Mouse (Mus musculus): ENCODE measurements around the gene Arhgef2. TPM values are rescaled to one million over a fixed set of nuclear protein-coding genes. Genes with fewer than 3 reads are reported as not detected.

Arhgef2 gene
- total RNA-seq, 1 experiment from 2014 or later: 149 TPM

GRCm38 (mm10) chr3:88627535-88627934 is 21.8 kb downstream of the Arhgef2 start:
- no peak for ATAC-seq (replicated peaks in 1 of 2; ENCODE audit: insufficient read depth in 1 of 2, low FRiP score in 2 of 2, low TSS enrichment in 1 of 2, low read depth in 1 of 2, poor library complexity in 2 of 2, severe bottlenecking in 2 of 2)

GRCm38 (mm10) chr3:88628766-88629165 is 23.0 kb downstream of the Arhgef2 start:
- no peak for ATAC-seq (replicated peaks in 1 of 2; ENCODE audit: insufficient read depth in 1 of 2, low FRiP score in 2 of 2, low TSS enrichment in 1 of 2, low read depth in 1 of 2, poor library complexity in 2 of 2, severe bottlenecking in 2 of 2)

GRCm38 (mm10) chr3:88629244-88629643 is 23.5 kb downstream of the Arhgef2 start:
- no peak for ATAC-seq (replicated peaks in 1 of 2; ENCODE audit: insufficient read depth in 1 of 2, low FRiP score in 2 of 2, low TSS enrichment in 1 of 2, low read depth in 1 of 2, poor library complexity in 2 of 2, severe bottlenecking in 2 of 2)

GRCm38 (mm10) chr3:88630018-88630417 is 24.3 kb downstream of the Arhgef2 start:
- no peak for ATAC-seq (replicated peaks in 1 of 2; ENCODE audit: insufficient read depth in 1 of 2, low FRiP score in 2 of 2, low TSS enrichment in 1 of 2, low read depth in 1 of 2, poor library complexity in 2 of 2, severe bottlenecking in 2 of 2)

- peak; percentile 43 to 44 for ATAC-seq (replicated peaks in 1 of 2; ENCODE audit: insufficient read depth in 1 of 2, low FRiP score in 2 of 2, low TSS enrichment in 1 of 2, low read depth in 1 of 2, poor library complexity in 2 of 2, severe bottlenecking in 2 of 2)
Observed at GRCm38 (mm10) chr3:88630849-88631341, 25.1 kb downstream of the Arhgef2 start.

- peak in 1 of 2 experiments; percentile 49; a peak in 1 of 4 replicates for ATAC-seq (replicated peaks in 1 of 2; ENCODE audit: insufficient read depth in 1 of 2, low FRiP score in 2 of 2, low TSS enrichment in 1 of 2, low read depth in 1 of 2, poor library complexity in 2 of 2, severe bottlenecking in 2 of 2)
Observed at GRCm38 (mm10) chr3:88631921-88632587, 26.3 kb downstream of the Arhgef2 start.

- no peak for ATAC-seq (replicated peaks in 1 of 2; ENCODE audit: insufficient read depth in 1 of 2, low FRiP score in 2 of 2, low TSS enrichment in 1 of 2, low read depth in 1 of 2, poor library complexity in 2 of 2, severe bottlenecking in 2 of 2)
Observed at GRCm38 (mm10) chr3:88633056-88633455, 27.3 kb downstream of the Arhgef2 start.

GRCm38 (mm10) chr3:88635506-88636275 is 29.9 kb downstream of the Arhgef2 start:
- no peak for ATAC-seq (replicated peaks in 1 of 2; ENCODE audit: insufficient read depth in 1 of 2, low FRiP score in 2 of 2, low TSS enrichment in 1 of 2, low read depth in 1 of 2, poor library complexity in 2 of 2, severe bottlenecking in 2 of 2)

- ATAC-seq (replicated peaks in 1 of 2; ENCODE audit: insufficient read depth in 1 of 2, low FRiP score in 2 of 2, low TSS enrichment in 1 of 2, low read depth in 1 of 2, poor library complexity in 2 of 2, severe bottlenecking in 2 of 2): no peak
Observed at GRCm38 (mm10) chr3:88636555-88636986, 30.8 kb downstream of the Arhgef2 start.

- no peak for ATAC-seq (replicated peaks in 1 of 2; ENCODE audit: insufficient read depth in 1 of 2, low FRiP score in 2 of 2, low TSS enrichment in 1 of 2, low read depth in 1 of 2, poor library complexity in 2 of 2, severe bottlenecking in 2 of 2)
Observed at GRCm38 (mm10) chr3:88637134-88637533, 31.4 kb downstream of the Arhgef2 start.

- ATAC-seq (replicated peaks in 1 of 2; ENCODE audit: insufficient read depth in 1 of 2, low FRiP score in 2 of 2, low TSS enrichment in 1 of 2, low read depth in 1 of 2, poor library complexity in 2 of 2, severe bottlenecking in 2 of 2): no peak
Observed at GRCm38 (mm10) chr3:88639239-88639638, 33.5 kb downstream of the Arhgef2 start.

GRCm38 (mm10) chr3:88640676-88641075 is 34.9 kb downstream of the Arhgef2 start:
- ATAC-seq (replicated peaks in 1 of 2; ENCODE audit: insufficient read depth in 1 of 2, low FRiP score in 2 of 2, low TSS enrichment in 1 of 2, low read depth in 1 of 2, poor library complexity in 2 of 2, severe bottlenecking in 2 of 2): no peak; a peak in 1 of 4 replicates

GRCm38 (mm10) chr3:88643078-88643477 is 37.3 kb downstream of the Arhgef2 start:
- ATAC-seq (replicated peaks in 1 of 2; ENCODE audit: insufficient read depth in 1 of 2, low FRiP score in 2 of 2, low TSS enrichment in 1 of 2, low read depth in 1 of 2, poor library complexity in 2 of 2, severe bottlenecking in 2 of 2): no peak

GRCm38 (mm10) chr3:88645937-88646336 is 40.2 kb downstream of the Arhgef2 start:
- ATAC-seq (replicated peaks in 1 of 2; ENCODE audit: insufficient read depth in 1 of 2, low FRiP score in 2 of 2, low TSS enrichment in 1 of 2, low read depth in 1 of 2, poor library complexity in 2 of 2, severe bottlenecking in 2 of 2): no peak

GRCm38 (mm10) chr3:88646426-88646995 is 40.7 kb downstream of the Arhgef2 start:
- ATAC-seq (replicated peaks in 1 of 2; ENCODE audit: insufficient read depth in 1 of 2, low FRiP score in 2 of 2, low TSS enrichment in 1 of 2, low read depth in 1 of 2, poor library complexity in 2 of 2, severe bottlenecking in 2 of 2): no peak

GRCm38 (mm10) chr3:88647076-88647475 is 41.3 kb downstream of the Arhgef2 start:
- ATAC-seq (replicated peaks in 1 of 2; ENCODE audit: insufficient read depth in 1 of 2, low FRiP score in 2 of 2, low TSS enrichment in 1 of 2, low read depth in 1 of 2, poor library complexity in 2 of 2, severe bottlenecking in 2 of 2): no peak

- ATAC-seq (replicated peaks in 1 of 2; ENCODE audit: insufficient read depth in 1 of 2, low FRiP score in 2 of 2, low TSS enrichment in 1 of 2, low read depth in 1 of 2, poor library complexity in 2 of 2, severe bottlenecking in 2 of 2): peak; percentile 23 to 35; a peak in 1 of 4 replicates
Observed at GRCm38 (mm10) chr3:88647779-88648413, 42.1 kb downstream of the Arhgef2 start.

Measured in hematopoietic stem cell, adult 5-6 weeks (primary cell).